Mouse (Mus musculus) limb, embryonic 14.5 days (tissue): ENCODE measurements around the gene Ephb2. TPM values are rescaled to one million over a fixed set of nuclear protein-coding genes. Genes with fewer than 3 reads are reported as not detected.

ENCODE experiments used
- ATAC-seq: fragments of 200-750 bp; cut with Nextera tagmentation; 2 replicates; pipeline ENCODE4 v1.8.0; 2017; ENCODE audit warnings: low read depth, moderate number of reproducible peaks, moderate TSS enrichment; ENCODE audit not compliant: low FRiP score
- DNase-seq: peaks from one replicate; pipeline ENCODE4 v3.0.0-alpha.2; 2015; ENCODE audit warnings: low spot score
- H3K27ac ChIP-seq: fragments of 300-500 bp; sonication (generic); replicated peaks from 2 replicates; pipeline ENCODE4 v1.5.1; 2014; ENCODE audit warnings: low read depth, mild to moderate bottlenecking, low read length, moderate library complexity, mixed read lengths
- H3K27me3 ChIP-seq: fragments of 300-500 bp; sonication (generic); 2 replicates; pipeline ENCODE4 v1.6.1; 2014; ENCODE audit warnings: low read length, mixed read lengths; ENCODE audit not compliant: control insufficient read depth, insufficient read depth
- H3K36me3 ChIP-seq: fragments of 300-500 bp; sonication (generic); 2 replicates; pipeline ENCODE4 v1.6.1; 2014; ENCODE audit warnings: mild to moderate bottlenecking, low read length, moderate library complexity, mixed read lengths; ENCODE audit not compliant: control insufficient read depth, insufficient read depth
- H3K4me1 ChIP-seq: fragments of 300-500 bp; sonication (generic); 2 replicates; pipeline ENCODE4 v1.6.1; 2014; ENCODE audit warnings: antibody characterized with exemption, low read length, mixed read lengths; ENCODE audit not compliant: control insufficient read depth, insufficient read depth
- H3K4me2 ChIP-seq: fragments of 300-500 bp; sonication (generic); replicated peaks from 2 replicates; pipeline ENCODE4 v1.6.1; 2014; ENCODE audit warnings: low read depth, mild to moderate bottlenecking, low read length, moderate library complexity; ENCODE audit not compliant: severe bottlenecking
- H3K4me3 ChIP-seq: fragments of 300-500 bp; sonication (generic); replicated peaks from 2 replicates; pipeline ENCODE4 v1.5.1; 2014; ENCODE audit warnings: low read length
- H3K9ac ChIP-seq: fragments of 300-500 bp; sonication (generic); 2 replicates; pipeline ENCODE4 v1.6.1; 2014; ENCODE audit warnings: mild to moderate bottlenecking, low read depth, low read length, moderate library complexity; ENCODE audit not compliant: severe bottlenecking
- H3K9me3 ChIP-seq: fragments of 300-500 bp; sonication (generic); 2 replicates; pipeline ENCODE4 v1.6.1; 2016; ENCODE audit warnings: low read length; ENCODE audit not compliant: control insufficient read depth
- POLR2A ChIP-seq: fragments of 200-500 bp; IDR thresholded peaks from 2 replicates; pipeline ENCODE4 v1.8.0; 2012; ENCODE audit warnings: inconsistent platforms, mild to moderate bottlenecking, moderate library complexity, borderline replicate concordance; ENCODE audit not compliant: insufficient read depth, insufficient read length; ENCODE audit errors: extremely low read depth
- WGBS: fragments of 180-500 bp; shearing (Covaris S2); extraction: QIAGEN DNeasy Blood & Tissue Kit; methylation state at CpG from one replicate; pipeline ENCODE4 v1.1.7; 2014; 5-methylcytosine and 5-hydroxymethylcytosine counted together
- polyA plus RNA-seq, 2 experiments: library from polyadenylated mRNA; depleted of rRNA in 1 of 2; stranded (reverse) in 1 of 2; unstranded in 1 of 2; fragments of >200 nt; fragmentation: Nextera tagmentation in 1 of 2; extraction: Ambion mirVana in 1 of 2; gene quantifications; 2 replicates each; pipeline versions ENCODE4 v1.2.1 to v1.2.3; 2012 to 2014

Gene Ephb2
- polyA plus RNA-seq, 2 experiments: 17.9 to 45.2 TPM

DNA sequence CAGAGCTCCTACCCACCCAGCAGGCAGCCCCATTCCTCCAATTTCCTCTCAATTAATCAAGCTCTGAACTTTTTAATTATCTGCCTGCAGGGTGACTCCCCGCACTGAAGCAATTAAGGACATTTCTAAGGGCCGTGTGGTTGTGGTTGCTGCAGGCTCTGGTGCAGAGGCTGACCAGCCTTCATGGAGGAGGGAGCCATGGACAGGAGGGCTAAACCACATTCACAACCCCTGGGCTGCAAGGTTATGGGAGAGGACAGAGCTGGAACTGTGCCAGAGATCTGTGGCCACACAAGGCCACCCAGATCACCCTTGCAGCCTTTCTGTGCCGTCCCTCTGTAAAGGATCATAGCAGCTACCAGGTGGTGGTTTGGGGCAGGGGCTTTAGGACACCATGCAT, 131.2 kb downstream of the Ephb2 start:
- Histone ChIP-seq H3K9me3 (no peaks in the 10 kb centered on the region), H3K4me2 (no peak overlapping the region), H3K27me3 (no peaks in the 10 kb centered on the region), H3K9ac (no peak overlapping the region), H3K36me3 (no peaks in the 10 kb centered on the region), H3K4me3 (no peak overlapping the region), H3K27ac (no peak overlapping the region), H3K4me1 (peaks cover 13% of the 10 kb centered on the region; the same call in 1 of the 2 replicates)
- ATAC-seq (no peak), DNase-seq (no peak)
- whole genome bisulfite sequencing: 12% methylated on average over 3 of the region's 3 CpGs
- TF ChIP-seq POLR2A: no peak

DNA sequence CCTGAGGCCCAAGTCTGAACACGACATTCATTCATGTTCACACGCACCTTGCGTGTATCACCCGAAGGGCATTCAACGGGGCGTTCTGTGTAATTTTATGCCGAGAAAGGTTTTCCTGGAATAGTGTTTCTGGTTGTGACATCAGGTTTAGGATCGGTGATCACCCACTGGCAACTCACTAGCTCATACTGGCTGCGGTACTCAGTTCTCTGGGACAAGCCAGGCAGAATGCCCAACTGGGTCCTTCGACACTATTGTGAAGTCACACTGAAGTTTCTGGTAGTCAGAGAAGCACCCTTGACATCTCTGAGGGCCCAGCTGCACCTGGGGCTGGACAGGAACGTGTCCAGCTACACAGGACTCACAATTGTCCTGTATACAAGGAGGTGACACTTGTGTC, 132.4 kb downstream of the Ephb2 start:
- Histone ChIP-seq H3K36me3 (no peaks in the 10 kb centered on the region), H3K4me3 (no peak overlapping the region), H3K9ac (no peak overlapping the region), H3K27ac (no peak overlapping the region), H3K4me2 (no peak overlapping the region), H3K4me1 (peaks cover 9% of the 10 kb centered on the region; the same call in 1 of the 2 replicates), H3K27me3 (no peaks in the 10 kb centered on the region), H3K9me3 (no peaks in the 10 kb centered on the region)
- 80% methylated on average over 11 of the region's 11 CpGs for WGBS
- TF ChIP-seq POLR2A: no peak
- no peak for ATAC-seq
- DNase-seq: no peak

DNA sequence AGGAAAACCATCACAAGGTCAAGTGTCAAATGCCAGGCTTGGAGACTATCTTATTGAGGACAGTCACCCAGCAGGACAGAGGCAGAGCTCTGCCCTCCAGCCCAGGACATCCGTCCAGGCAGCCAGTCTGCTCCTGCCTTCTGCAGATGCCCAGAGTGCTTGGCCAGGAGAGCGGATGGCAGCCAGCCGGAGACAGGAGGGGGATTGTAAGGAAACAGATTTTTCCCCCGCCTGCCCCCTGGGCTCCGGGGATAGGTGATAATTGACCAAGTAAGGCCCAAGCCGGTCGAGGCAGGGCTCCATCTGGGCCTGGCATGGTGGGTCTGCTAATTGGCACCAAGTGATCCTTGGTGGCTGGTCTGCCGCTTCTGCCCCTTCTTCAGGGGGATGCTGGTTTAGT, 133.3 kb downstream of the Ephb2 start:
- Histone ChIP-seq H3K9ac (no peak overlapping the region), H3K9me3 (no peaks in the 10 kb centered on the region), H3K4me3 (no peak overlapping the region), H3K27ac (no peak overlapping the region), H3K4me2 (no peak overlapping the region), H3K36me3 (no peaks in the 10 kb centered on the region), H3K4me1 (peaks cover 9% of the 10 kb centered on the region; the same call in 1 of the 2 replicates), H3K27me3 (no peaks in the 10 kb centered on the region)
- DNase-seq (no peak), ATAC-seq (no peak)
- WGBS: 53% methylated on average over 8 of the region's 8 CpGs
- TF ChIP-seq POLR2A: no peak

DNA sequence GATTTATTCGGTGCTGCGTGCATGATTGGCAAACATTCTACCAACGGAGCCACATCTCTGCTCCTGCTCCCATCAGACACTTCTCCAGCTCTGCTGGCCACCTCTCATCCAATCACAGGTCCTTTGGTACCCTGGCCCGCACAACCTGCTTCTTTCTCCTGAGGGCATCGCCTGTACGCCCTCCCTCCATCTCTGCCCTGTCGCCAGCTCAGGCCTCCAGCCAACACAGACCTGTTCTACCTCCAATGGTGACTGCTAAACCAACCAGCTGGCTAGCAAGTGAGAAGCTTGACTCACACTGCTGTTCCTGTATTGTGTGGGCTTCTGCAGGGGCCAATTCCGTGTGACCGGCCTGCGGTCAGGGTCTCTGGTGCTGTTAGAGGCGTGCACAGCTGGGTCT, 134.6 kb downstream of the Ephb2 start:
- no peak for ATAC-seq
- H3K27me3 ChIP-seq: no peaks in the 10 kb centered on the region
- WGBS: 89% methylated on average over 11 of the region's 11 CpGs

DNA sequence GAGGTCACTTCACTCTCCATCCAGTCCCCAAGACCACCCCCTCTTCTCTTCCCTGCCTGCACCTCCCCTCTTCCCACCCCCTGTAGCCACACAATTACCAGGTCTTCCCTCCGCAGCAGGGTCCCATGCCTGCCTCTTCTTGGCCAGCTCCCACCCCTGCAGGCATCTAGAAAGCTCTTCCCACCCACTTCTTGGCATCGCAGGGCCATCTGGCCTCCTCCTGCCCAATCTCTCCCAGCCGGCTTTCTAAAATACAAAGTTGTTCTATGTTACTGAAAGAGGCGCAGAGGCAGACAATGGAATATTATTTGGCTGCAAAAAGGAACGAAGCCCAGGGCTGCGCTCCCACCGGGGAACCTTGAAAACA, 136.7 kb downstream of the Ephb2 start:
- DNase-seq: no peak
- Histone ChIP-seq H3K36me3 (peaks cover 13% of the 10 kb centered on the region; the same call in 1 of the 2 replicates), H3K4me2 (no peak overlapping the region), H3K27me3 (no peaks in the 10 kb centered on the region), H3K27ac (no peak overlapping the region), H3K9me3 (no peaks in the 10 kb centered on the region), H3K4me3 (no peak overlapping the region), H3K4me1 (no peaks in the 10 kb centered on the region), H3K9ac (no peak overlapping the region)
- no peak for ATAC-seq
- TF ChIP-seq POLR2A: no peak
- WGBS: 74% methylated on average over 7 of the region's 7 CpGs

More for the DNA sequence above, 134.6 kb downstream of the Ephb2 start:
- Histone ChIP-seq H3K9me3 (no peaks in the 10 kb centered on the region), H3K4me1 (peaks cover 6% of the 10 kb centered on the region; the same call in 1 of the 2 replicates), H3K4me3 (no peak overlapping the region), H3K4me2 (no peak overlapping the region), H3K9ac (no peak overlapping the region), H3K36me3 (no peaks in the 10 kb centered on the region), H3K27ac (no peak overlapping the region)
- TF ChIP-seq POLR2A: no peak
- DNase-seq: no peak
